Mouse (Mus musculus) neutrophil, adult 5-6 weeks (primary cell): ENCODE results near the gene Ccnt2. TPM values are rescaled to one million over a fixed set of nuclear protein-coding genes. Genes with fewer than 3 reads are reported as not detected.

Experiments
- total RNA-seq: library from RNA; stranded (forward); fragments of 200-1000 nt; gene quantifications from 2 replicates; pipeline ENCODE4 v1.2.3, GENCODE M21; 2017

Gene Ccnt2
- total RNA-seq, 1 experiment from 2014 or later, result 123 TPM

Other genes starting within 250 kb of the Ccnt2 start
- gene Tmem163, start 94.6 kb upstream of the Ccnt2 start, total RNA-seq, result 17.9 and 30.6 TPM in 2 replicates
- gene Acmsd, start 44.8 kb upstream of the Ccnt2 start, total RNA-seq, result 0.74 and 1.2 TPM in 2 replicates
- 13.1 and 14.1 TPM in 2 replicates for gene Map3k19, start 80.9 kb downstream of the Ccnt2 start, total RNA-seq
- gene Rab3gap1, start 94.6 kb downstream of the Ccnt2 start, total RNA-seq, result 82.1 and 85.5 TPM in 2 replicates